Mouse (Mus musculus) urinary bladder, postnatal 10 days (tissue): ENCODE measurements around the gene Mthfd1l.
"Not testable (repeated sequence)": the region's sequence is repeated elsewhere in the genome, so short reads cannot be mapped to it uniquely, and the experiment has no call there.

Source experiments
- DNase-seq: peaks from one replicate; pipeline ENCODE4 v3.0.0; 2022; ENCODE audit warnings: low spot score

Gene Mthfd1l

GRCm38 (mm10) chr10:4154035-4154434 is 181.1 kb downstream of the Mthfd1l start:
- DNase-seq = no peak

- no peak for DNase-seq
These were observed 182.6 kb downstream of the Mthfd1l start for GRCm38 (mm10) chr10:4155521-4155920.

- no peak for DNase-seq
These were observed 185.6 kb downstream of the Mthfd1l start for GRCm38 (mm10) chr10:4158533-4158932.

GRCm38 (mm10) chr10:4159541-4160090 is 186.7 kb downstream of the Mthfd1l start:
- DNase-seq = no peak

GRCm38 (mm10) chr10:4160242-4160785 is 187.4 kb downstream of the Mthfd1l start:
- no peak for DNase-seq

GRCm38 (mm10) chr10:4162049-4162448 is 189.1 kb downstream of the Mthfd1l start:
- DNase-seq = no peak

- no peak for DNase-seq
These were observed 190.1 kb downstream of the Mthfd1l start for GRCm38 (mm10) chr10:4162976-4163375.

GRCm38 (mm10) chr10:4164681-4165080 is 191.8 kb downstream of the Mthfd1l start:
- no peak for DNase-seq

- DNase-seq = no peak
These were observed 195.4 kb downstream of the Mthfd1l start for GRCm38 (mm10) chr10:4168222-4168798.

GRCm38 (mm10) chr10:4174229-4174628 is 201.3 kb downstream of the Mthfd1l start:
- DNase-seq = no peak

GRCm38 (mm10) chr10:4174717-4175116 is 201.8 kb downstream of the Mthfd1l start:
- no peak for DNase-seq

- no peak for DNase-seq
These were observed 204.4 kb downstream of the Mthfd1l start for GRCm38 (mm10) chr10:4177285-4177684.

- DNase-seq = no peak
These were observed 206.3 kb downstream of the Mthfd1l start for GRCm38 (mm10) chr10:4179049-4179790.

GRCm38 (mm10) chr10:4181953-4182352 is 209.0 kb downstream of the Mthfd1l start:
- no peak for DNase-seq

- DNase-seq = no peak
These were observed 209.5 kb downstream of the Mthfd1l start for GRCm38 (mm10) chr10:4182406-4182805.

GRCm38 (mm10) chr10:4188614-4189402 is 215.9 kb downstream of the Mthfd1l start:
- DNase-seq = peak; percentile 30

- DNase-seq = no peak
These were observed 216.5 kb downstream of the Mthfd1l start for GRCm38 (mm10) chr10:4189422-4189821.

GRCm38 (mm10) chr10:4198978-4199377 is 226.1 kb downstream of the Mthfd1l start:
- no peak for DNase-seq

GRCm38 (mm10) chr10:4199926-4200325 is 227.0 kb downstream of the Mthfd1l start:
- no peak for DNase-seq

GRCm38 (mm10) chr10:4200546-4201104 is 227.7 kb downstream of the Mthfd1l start:
- no peak for DNase-seq

GRCm38 (mm10) chr10:4201141-4201540 is 228.2 kb downstream of the Mthfd1l start:
- DNase-seq = no peak

GRCm38 (mm10) chr10:4203651-4204050 is 230.7 kb downstream of the Mthfd1l start:
- not testable (repeated sequence) for DNase-seq
